ENCODE assay signal across 19 mouse cellular contexts in the genomic region with DNA sequence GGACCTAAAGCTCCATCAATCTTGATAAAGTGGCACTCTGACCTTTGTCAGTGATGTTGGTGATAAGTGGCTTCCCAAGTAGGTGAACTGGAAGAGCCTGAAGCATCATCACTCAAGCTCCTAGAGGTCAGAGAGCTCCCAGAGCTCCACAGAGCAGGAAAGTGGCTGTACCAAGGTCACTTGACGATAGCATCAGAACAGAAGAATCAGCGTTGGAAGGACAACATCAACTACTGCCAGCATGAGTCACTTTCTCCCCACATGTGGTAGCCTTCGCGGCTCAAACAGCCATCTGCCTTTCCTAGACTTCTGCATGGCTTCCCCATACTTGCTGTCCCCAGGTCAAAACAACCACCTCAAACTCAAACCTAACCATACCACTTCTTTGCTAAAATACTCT.
A peak's percentile ranks its signal among the peaks of the same experiment; 100 is the strongest.
DNase-seq lines count a peak whose midpoint lies in the region; TF ChIP-seq lines count a peak whose summit lies in the region.
"Had no signal": no experiment of that assay in that cellular context is flagged by ENCODE, and none has a peak within 500 bp of the region (broad histone marks: within the 10 kb centered on the region; RNA-seq: fewer than 3 reads in every experiment).

No protein-coding gene starts in this region.

- H3K4me1 ChIP-seq in hindbrain, embryonic 10.5 days (replicated peaks) = peaks cover 33% of the 10 kb centered on the region

- TF ChIP-seq CTCF in gastrocnemius, adult 2 months (IDR thresholded peaks at IDR 0.05) = no peak

- H3K9me3 ChIP-seq in hindbrain, embryonic 10.5 days = no peaks in the 10 kb centered on the region
- H3K9me3 ChIP-seq: embryonic facial prominence, embryonic 13.5 days; hindbrain, embryonic 13.5 days; limb, embryonic 12.5 days; lung, embryonic 15.5 days; neural tube, embryonic 12.5 days had no signal

- H3K27ac ChIP-seq in gastrocnemius, adult 2 months = no peak overlapping the region
- H3K27ac ChIP-seq in hindbrain, embryonic 10.5 days = no peak overlapping the region
- H3K27ac ChIP-seq: embryonic facial prominence, embryonic 13.5 days; left cerebral cortex, adult 2 months; limb, embryonic 12.5 days; lung, embryonic 15.5 days; neural tube, embryonic 12.5 days had no signal

- no peaks in the 10 kb centered on the region for H3K27me3 ChIP-seq in hindbrain, embryonic 10.5 days (ENCODE audit: insufficient read depth, poor library complexity, severe bottlenecking)
- H3K27me3 ChIP-seq: CH12.LX; embryonic facial prominence, embryonic 13.5 days; limb, embryonic 12.5 days; lung, embryonic 15.5 days; neural tube, embryonic 12.5 days had no signal

- 87% methylated on average over 4 of the region's 4 CpGs for WGBS in hindbrain, embryonic 10.5 days

- H3K36me3 ChIP-seq in hindbrain, embryonic 10.5 days = no peaks in the 10 kb centered on the region
- H3K36me3 ChIP-seq: embryonic facial prominence, embryonic 13.5 days; hindbrain, embryonic 13.5 days; limb, embryonic 12.5 days; lung, embryonic 15.5 days; neural tube, embryonic 12.5 days had no signal

- peak; percentile 8 for DNase-seq in gastrocnemius, adult 2 months
- no peak for DNase-seq in gastrocnemius, postnatal 36 days
- DNase-seq in 416B (ENCODE audit: low read depth) = peak; percentile 30
- peak; percentile 81 for DNase-seq in adrenal gland, adult 2 months
- DNase-seq in adrenal gland, postnatal 36 days = peak; percentile 64 to 76
- no peak for DNase-seq in hindbrain, embryonic 10.5 days (ENCODE audit: low spot score)
- DNase-seq: heart, postnatal 36 days; kidney, adult 9 months; kidney, postnatal 10 days; lung, postnatal 36 days; retina, postnatal 1 day; right cerebral cortex, postnatal 14 days had no signal

- intact Hi-C loops in gastrocnemius, adult 2 months (cut with DNase I) = no loop called here
- intact Hi-C loops in gastrocnemius, postnatal 36 days (cut with DNase I) = no loop called here

- H3K4me3 ChIP-seq in gastrocnemius, adult 2 months = no peak overlapping the region
- H3K4me3 ChIP-seq in hindbrain, embryonic 10.5 days = no peak overlapping the region
- H3K4me3 ChIP-seq: embryonic facial prominence, embryonic 13.5 days; hindbrain, embryonic 13.5 days; left cerebral cortex, adult 2 months; limb, embryonic 12.5 days; lung, embryonic 15.5 days; neural tube, embryonic 12.5 days had no signal

Comparison
In these comparisons a context has a peak if more than half of its experiments do, and no peak if none do; other contexts are left out.
1. DNase-seq: peak in gastrocnemius, adult 2 months (single experiment), 416B (single experiment), adrenal gland, adult 2 months (single experiment) and adrenal gland, postnatal 36 days (2 of 2); none in gastrocnemius, postnatal 36 days (0 of 2) and hindbrain, embryonic 10.5 days (single experiment).